Mouse (Mus musculus) MEL (cell line): ENCODE data around the gene Cd36. TPM values are rescaled to one million over a fixed set of nuclear protein-coding genes. Genes with fewer than 3 reads are reported as not detected.
"Not testable (repeated sequence)": the region's sequence is repeated elsewhere in the genome, so short reads cannot be mapped to it uniquely, and the experiment has no call there.

ENCODE experiments used
- DNase-seq: peaks from one replicate; pipeline ENCODE4 v3.0.0; 2011; ENCODE audit warnings: low read depth, low spot score
- H3K27ac ChIP-seq: 2 replicates; pipeline ENCODE4 v1.5.1; 2012; ENCODE audit warnings: low read depth, mild to moderate bottlenecking, control low read depth, low read length, moderate library complexity; ENCODE audit not compliant: control insufficient read depth
- H3K27me3 ChIP-seq, 2 experiments: fragments of 150-350 bp in 1 of 2; sonication (generic) in 1 of 2; 2 replicates each; pipeline ENCODE4 v1.6.1; 2012; ENCODE audit warnings: low read length in 2 of 2, mild to moderate bottlenecking in 2 of 2, improper control_type of control experiment in 1 of 2, moderate library complexity in 1 of 2; ENCODE audit not compliant: insufficient read depth in 2 of 2, control insufficient read depth in 1 of 2
- H3K36me3 ChIP-seq, 2 experiments: 2 replicates each; pipeline ENCODE4 v1.6.1; 2012 to 2014; ENCODE audit warnings: low read length in 2 of 2, improper control_type of control experiment in 1 of 2, inconsistent platforms in 1 of 2, mild to moderate bottlenecking in 1 of 2; ENCODE audit not compliant: insufficient read depth in 2 of 2, control insufficient read depth in 1 of 2
- H3K4me1 ChIP-seq, 2 experiments: fragments of 150-350 bp in 1 of 2; sonication (generic) in 1 of 2; 2 replicates each; pipeline ENCODE4 v1.6.1; 2012; ENCODE audit warnings: low read length in 2 of 2, improper control_type of control experiment in 1 of 2, mild to moderate bottlenecking in 1 of 2; ENCODE audit not compliant: insufficient read depth in 2 of 2, control insufficient read depth in 1 of 2
- H3K4me3 ChIP-seq, 2 experiments: fragments of 150-350 bp in 1 of 2; sonication (generic) in 1 of 2; 2 replicates each; pipeline ENCODE4 v1.5.1; 2012; ENCODE audit warnings: low read depth in 2 of 2, low read length in 2 of 2, mild to moderate bottlenecking in 2 of 2, moderate library complexity in 2 of 2, control low read depth in 1 of 2, improper control_type of control experiment in 1 of 2; ENCODE audit not compliant: control insufficient read depth in 1 of 2, insufficient read depth in 1 of 2
- H3K79me2 ChIP-seq: 2 replicates; pipeline ENCODE4 v1.6.1; 2012; ENCODE audit warnings: mild to moderate bottlenecking, low read length, moderate library complexity; ENCODE audit not compliant: control insufficient read depth, poor library complexity, insufficient read depth
- H3K9ac ChIP-seq: 2 replicates; pipeline ENCODE4 v1.6.1; 2012; ENCODE audit warnings: low read depth, mild to moderate bottlenecking, control low read depth, low read length, moderate library complexity; ENCODE audit not compliant: control insufficient read depth, poor library complexity, severe bottlenecking
- H3K9me3 ChIP-seq: fragments of 150-350 bp; sonication (generic); replicated peaks from 2 replicates; pipeline ENCODE4 v1.6.1; 2012; ENCODE audit warnings: mild to moderate bottlenecking, low read length, improper control_type of control experiment, moderate library complexity; ENCODE audit not compliant: insufficient read depth
- BHLHE40 ChIP-seq: IDR thresholded peaks from 2 replicates; pipeline ENCODE4 v1.6.1; 2012; ENCODE audit warnings: low read depth, mild to moderate bottlenecking, inconsistent platforms, low read length, improper control_type of control experiment, borderline replicate concordance
- CHD1 ChIP-seq: IDR thresholded peaks from 2 replicates; pipeline ENCODE4 v1.6.1; 2012; ENCODE audit warnings: low read depth, mild to moderate bottlenecking, inconsistent platforms, low read length, improper control_type of control experiment
- CTCF ChIP-seq, 3 experiments: IDR thresholded peaks in 2 of 3; conservative IDR thresholded peaks in 1 of 3; 2 replicates each; pipeline ENCODE4 v1.5.1; 2011 to 2012; ENCODE audit warnings: low read length in 3 of 3, low read depth in 2 of 3, mild to moderate bottlenecking in 2 of 3, improper control_type of control experiment in 1 of 3, inconsistent platforms in 1 of 3, mixed read lengths in 1 of 3, moderate library complexity in 1 of 3; ENCODE audit not compliant: control insufficient read depth in 1 of 3, insufficient read depth in 1 of 3, poor library complexity in 1 of 3, severe bottlenecking in 1 of 3
- E2F4 ChIP-seq: IDR thresholded peaks from 2 replicates; pipeline ENCODE4 v1.6.1; 2011; ENCODE audit warnings: low read depth, low read length, improper control_type of control experiment, borderline replicate concordance
- EP300 ChIP-seq, 2 experiments: IDR thresholded peaks; 2 replicates each; pipeline ENCODE4 v1.6.1; 2011; ENCODE audit warnings: improper control_type of control experiment in 2 of 2, low read length in 2 of 2, low read depth in 1 of 2, mild to moderate bottlenecking in 1 of 2
- ETS1 ChIP-seq: IDR thresholded peaks from 2 replicates; pipeline ENCODE4 v1.6.1; 2012; ENCODE audit warnings: low read depth, mild to moderate bottlenecking, inconsistent platforms, low read length, improper control_type of control experiment, moderate library complexity
- JUND ChIP-seq: IDR thresholded peaks from 2 replicates; pipeline ENCODE4 v1.6.1; 2011; ENCODE audit warnings: low read depth, mild to moderate bottlenecking, improper control_type of control experiment, low read length
- KAT2A ChIP-seq: conservative IDR thresholded peaks from 2 replicates; pipeline ENCODE4 v1.6.1; 2012; ENCODE audit warnings: low read depth, low read length, improper control_type of control experiment, inconsistent platforms
- MAZ ChIP-seq: IDR thresholded peaks from 2 replicates; pipeline ENCODE4 v1.6.1; 2012; ENCODE audit warnings: low read depth, mild to moderate bottlenecking, inconsistent platforms, low read length, improper control_type of control experiment
- NELFE ChIP-seq: IDR thresholded peaks from 2 replicates; pipeline ENCODE4 v1.6.1; 2011; ENCODE audit warnings: low read depth, low read length, improper control_type of control experiment
- SIN3A ChIP-seq: IDR thresholded peaks from 2 replicates; pipeline ENCODE4 v1.6.1; 2012; ENCODE audit warnings: low read length, improper control_type of control experiment, inconsistent platforms
- TCF12 ChIP-seq: IDR thresholded peaks from 2 replicates; pipeline ENCODE4 v1.6.1; 2014; ENCODE audit warnings: low read depth, mild to moderate bottlenecking, inconsistent platforms, low read length, improper control_type of control experiment, moderate library complexity
- USF1 ChIP-seq: IDR thresholded peaks from 2 replicates; pipeline ENCODE4 v1.6.1; 2014; ENCODE audit warnings: low read depth, mild to moderate bottlenecking, inconsistent platforms, low read length, improper control_type of control experiment, moderate library complexity
- USF2 ChIP-seq, 2 experiments: IDR thresholded peaks; 2 replicates each; pipeline ENCODE4 v1.6.1; 2011 to 2012; ENCODE audit warnings: improper control_type of control experiment in 2 of 2, low read length in 2 of 2, borderline replicate concordance in 1 of 2, inconsistent platforms in 1 of 2, low read depth in 1 of 2, mild to moderate bottlenecking in 1 of 2; ENCODE audit not compliant: insufficient read depth in 1 of 2
- ZC3H11A ChIP-seq: IDR thresholded peaks from 2 replicates; pipeline ENCODE4 v1.6.1; 2012; ENCODE audit warnings: low read depth, mild to moderate bottlenecking, inconsistent platforms, low read length, improper control_type of control experiment
- ZKSCAN1 ChIP-seq: IDR thresholded peaks from 2 replicates; pipeline ENCODE4 v1.6.1; 2012; ENCODE audit warnings: low read depth, mild to moderate bottlenecking, inconsistent platforms, low read length, improper control_type of control experiment, moderate library complexity
- ZMIZ1 ChIP-seq: IDR thresholded peaks from 2 replicates; pipeline ENCODE4 v1.6.1; 2012; ENCODE audit warnings: low read depth, mild to moderate bottlenecking, inconsistent platforms, low read length, improper control_type of control experiment, moderate library complexity
- polyA plus RNA-seq, 2 experiments: library from polyadenylated mRNA; stranded (reverse) in 1 of 2; unstranded in 1 of 2; fragments of >175 nt in 1 of 2; fragments of >200 nt in 1 of 2; gene quantifications; 2 replicates each; pipeline versions ENCODE4 v1.2.1 to v1.2.4; 2012; ENCODE audit warnings: low replicate concordance in 2 of 2, low read depth in 1 of 2; ENCODE audit not compliant: insufficient read length in 2 of 2, insufficient read depth in 1 of 2, missing spikeins in 1 of 2
- total RNA-seq: library from RNA; depleted of rRNA; stranded (reverse); fragments of 300-350 nt; gene quantifications from 2 replicates; pipeline ENCODE4 v1.2.3, GENCODE M21; 2012; rRNA removed

Gene Cd36
- total RNA-seq, result 0.13 and 0.19 TPM in 2 replicates
- under 1 TPM in 1 of 2 experiments, not detected in 1; 0.07 TPM for polyA plus RNA-seq

DNA sequence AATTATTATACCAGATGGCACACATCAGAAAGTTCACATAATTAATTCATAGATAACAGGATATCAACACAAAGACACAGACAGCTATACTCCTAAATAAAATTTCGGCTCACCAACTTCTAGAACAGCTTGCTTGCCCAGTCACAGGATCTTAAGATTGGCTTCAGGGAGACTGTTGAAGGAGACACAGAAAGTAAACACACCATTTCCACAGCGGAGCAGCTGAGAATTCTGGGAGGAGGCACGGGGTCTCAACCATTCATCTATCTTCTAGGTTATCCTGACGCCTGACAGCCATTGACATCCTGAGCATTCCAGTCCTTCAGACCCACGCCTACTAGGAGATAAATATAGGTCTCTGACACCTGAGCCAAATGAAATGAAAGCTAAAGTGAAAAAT is at the start of gene Cd36:
Cd36 (minus strand) TSS at position 204 of the 400 bp plus-strand sequence.
- H3K4me3 ChIP-seq, result peak within 1 kb of the TSS in 1 of 2 experiments; percentile 32; a peak in 1 of 4 replicates
- H3K9me3 ChIP-seq, result no peaks in the 10 kb centered on the region
- no peak within 1 kb of the TSS for H3K9ac ChIP-seq
- no peak for DNase-seq
- TF ChIP-seq CHD1, result no peak
- no peak for TF ChIP-seq USF1
- TF ChIP-seq ETS1, result no peak
- TF ChIP-seq ZMIZ1, result no peak
- TF ChIP-seq E2F4, result no peak
- no peak for TF ChIP-seq BHLHE40
- no peak for TF ChIP-seq USF2 (IDR thresholded peaks at IDR 0.05; ENCODE audit: borderline replicate concordance in 1 of 2, insufficient read depth in 1 of 2, low read depth in 1 of 2, low read length in 2 of 2)
- no peak for TF ChIP-seq MAZ
- TF ChIP-seq EP300 (IDR thresholded peaks at IDR 0.05; ENCODE audit: low read depth in 1 of 2, low read length in 2 of 2), result no peak
- H3K27ac ChIP-seq, result no peak within 1 kb of the TSS
- H3K36me3 ChIP-seq, result peaks cover 0 to 3% of the 10 kb centered on the region in 2 experiments; a peak in 1 of 4 replicates
- H3K4me1 ChIP-seq, result no peaks in the 10 kb centered on the region
- H3K27me3 ChIP-seq, result no peaks in the 10 kb centered on the region
- no peaks in the 10 kb centered on the region for H3K79me2 ChIP-seq

DNA sequence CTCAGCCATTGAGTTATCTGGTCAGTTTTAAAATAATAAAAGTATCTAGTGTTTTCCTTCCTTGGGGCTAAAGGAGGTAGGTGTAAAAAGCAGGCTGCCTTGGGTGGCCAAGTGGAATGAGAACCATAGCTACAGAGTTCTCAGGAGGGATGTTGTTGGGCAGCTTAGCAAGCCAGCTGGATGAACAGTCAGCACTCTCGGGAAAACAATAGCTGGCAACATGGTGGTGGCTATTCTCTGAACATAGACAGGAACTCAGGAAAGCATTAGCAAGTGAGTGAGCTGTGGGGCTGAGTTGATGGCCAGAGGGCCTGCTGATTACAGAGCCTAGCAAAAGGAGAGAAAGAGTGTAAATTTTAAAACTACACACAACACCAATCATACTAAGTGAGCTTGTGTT is 45.9 kb upstream of the Cd36 start:
- Histone ChIP-seq H3K4me1 (no peaks in the 10 kb centered on the region; a peak in 1 of 4 replicates), H3K9me3 (no peaks in the 10 kb centered on the region), H3K27ac (no peak overlapping the region), H3K36me3 (peaks cover 0 to 5% of the 10 kb centered on the region in 2 experiments; a peak in 1 of 4 replicates), H3K27me3 (no peaks in the 10 kb centered on the region), H3K79me2 (no peaks in the 10 kb centered on the region), H3K9ac (no peak overlapping the region)
- DNase-seq, result no peak
- TF ChIP-seq KAT2A (no peak), SIN3A (no peak), ZC3H11A (no peak), TCF12 (no peak), USF1 (no peak), NELFE (no peak), CTCF (IDR thresholded peaks at IDR 0.05 in 2 of 3, conservative IDR thresholded peaks at IDR 0.05 in 1 of 3; ENCODE audit: control insufficient read depth in 1 of 3, insufficient read depth in 1 of 3, low read depth in 2 of 3, low read length in 3 of 3, poor library complexity in 1 of 3, severe bottlenecking in 1 of 3) (no peak), ZKSCAN1 (no peak), JUND (no peak)
- TF ChIP-seq, all 39 proteins: peak for 0
- H3K4me3 ChIP-seq, result no peak overlapping the region

DNA sequence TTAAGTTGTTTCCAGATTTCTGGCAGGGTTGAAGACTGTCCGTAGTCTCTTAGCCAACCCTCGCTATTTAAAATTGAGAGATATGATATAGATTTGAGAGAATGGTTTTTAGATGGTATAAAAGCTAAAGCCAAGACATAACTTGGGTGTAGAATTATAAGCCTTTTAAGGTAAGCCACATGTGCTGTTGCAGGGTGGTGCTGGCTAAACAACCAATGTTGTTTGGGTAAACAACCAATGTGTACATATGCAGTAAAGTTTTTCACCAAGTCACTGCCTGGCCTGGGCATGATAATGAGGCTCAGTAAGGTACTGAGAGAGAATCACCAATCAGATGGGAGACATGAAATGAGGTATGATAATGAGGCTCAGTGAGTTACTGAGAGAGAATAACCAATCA is 43.0 kb upstream of the Cd36 start:
- H3K79me2 ChIP-seq, H3K4me1 ChIP-seq, H3K9me3 ChIP-seq, H3K36me3 ChIP-seq, H3K4me3 ChIP-seq, H3K27me3 ChIP-seq, H3K27ac ChIP-seq, DNase-seq, H3K9ac ChIP-seq: not testable (repeated sequence)
